Mouse (Mus musculus) intestine, embryonic 15.5 days (tissue): ENCODE data around the gene Cpn2. TPM values are rescaled to one million over a fixed set of nuclear protein-coding genes. Genes with fewer than 3 reads are reported as not detected.

Experiments
- ATAC-seq: fragments of 200-750 bp; cut with Nextera tagmentation; 2 replicates; pipeline ENCODE4 v1.8.0; 2017; ENCODE audit warnings: moderate TSS enrichment, moderate library complexity
- H3K27ac ChIP-seq: fragments of 300-500 bp; sonication (generic); 2 replicates; pipeline ENCODE4 v1.5.1; 2015; ENCODE audit warnings: mild to moderate bottlenecking, inconsistent platforms
- H3K27me3 ChIP-seq: fragments of 300-500 bp; sonication (generic); replicated peaks from 2 replicates; pipeline ENCODE4 v1.6.1; 2015; ENCODE audit warnings: inconsistent platforms
- H3K36me3 ChIP-seq: fragments of 300-500 bp; sonication (generic); 2 replicates; pipeline ENCODE4 v1.6.1; 2015; ENCODE audit warnings: inconsistent platforms
- H3K4me1 ChIP-seq: fragments of 300-500 bp; sonication (generic); replicated peaks from 2 replicates; pipeline ENCODE4 v1.6.1; 2015; ENCODE audit warnings: inconsistent platforms
- H3K4me2 ChIP-seq: fragments of 300-500 bp; sonication (generic); replicated peaks from 2 replicates; pipeline ENCODE4 v1.6.1; 2015; ENCODE audit warnings: mild to moderate bottlenecking, inconsistent platforms
- H3K4me3 ChIP-seq: fragments of 300-500 bp; sonication (generic); replicated peaks from 2 replicates; pipeline ENCODE4 v1.5.1; 2015; ENCODE audit warnings: inconsistent platforms
- H3K9ac ChIP-seq: fragments of 300-500 bp; sonication (generic); 2 replicates; pipeline ENCODE4 v1.6.1; 2015; ENCODE audit warnings: inconsistent platforms
- H3K9me3 ChIP-seq: fragments of 300-500 bp; sonication (generic); 2 replicates; pipeline ENCODE4 v1.6.1; 2016; ENCODE audit warnings: inconsistent platforms
- WGBS: fragments of 180-500 bp; shearing (Covaris S2); methylation state at CpG from one replicate; pipeline ENCODE4 v1.1.7; 2015; 5-methylcytosine and 5-hydroxymethylcytosine counted together
- polyA plus RNA-seq: library from polyadenylated mRNA; unstranded; fragments of >200 nt; fragmentation: Nextera tagmentation; extraction: Ambion mirVana; gene quantifications from 2 replicates; pipeline ENCODE4 v1.2.1, GENCODE M21; 2015

Gene Cpn2
- polyA plus RNA-seq, 1 experiment from 2014 or later = 0.19 TPM

DNA sequence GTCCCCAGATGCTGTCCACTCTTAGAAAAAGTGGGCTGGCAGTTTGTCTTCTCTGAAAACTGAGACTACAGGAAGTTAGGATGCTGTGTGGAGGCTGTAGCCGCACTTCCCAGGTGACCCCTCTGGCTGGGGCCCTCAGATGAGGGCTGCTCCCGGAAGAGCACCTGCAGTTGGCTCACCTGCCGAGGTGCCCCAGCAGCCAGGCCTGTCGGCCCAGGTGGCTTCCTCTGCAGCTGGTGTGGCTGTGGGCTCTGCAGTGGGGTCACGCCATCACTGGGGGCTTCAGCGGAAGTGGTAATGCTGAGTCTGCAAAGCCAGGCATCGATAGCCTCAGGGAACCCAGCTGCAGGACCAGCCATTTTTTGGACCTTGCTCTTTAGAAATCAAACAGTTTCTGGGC lies 12.2 kb downstream of the Cpn2 start:
- 63% methylated on average over 7 of the region's 7 CpGs for WGBS

DNA sequence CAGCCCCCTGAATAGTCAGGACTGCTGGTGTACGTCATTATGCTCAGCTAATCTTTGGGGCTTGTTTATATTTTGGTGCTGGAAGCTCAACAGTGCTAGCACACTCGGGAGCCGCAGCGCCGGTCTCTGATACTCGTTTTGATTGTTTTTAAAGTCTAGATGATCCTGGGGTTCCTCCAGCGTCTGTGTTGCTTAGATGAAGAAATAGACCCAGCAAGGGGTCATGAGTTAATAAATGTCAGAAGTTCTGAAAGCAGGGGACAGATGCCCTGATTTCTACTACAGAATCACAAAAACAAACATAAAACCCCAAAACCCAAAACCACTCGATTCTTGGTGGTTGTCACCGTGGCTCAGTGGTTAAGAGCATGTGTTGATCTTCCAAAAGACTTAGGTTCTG lies 13.4 kb downstream of the Cpn2 start:
- Histone ChIP-seq H3K4me3 (no peak overlapping the region), H3K27ac (no peak overlapping the region), H3K4me1 (peaks cover 8% of the 10 kb centered on the region; the same call in 1 of the 2 replicates), H3K36me3 (no peaks in the 10 kb centered on the region), H3K4me2 (no peak overlapping the region), H3K27me3 (no peaks in the 10 kb centered on the region), H3K9me3 (no peaks in the 10 kb centered on the region), H3K9ac (no peak overlapping the region)
- WGBS = 64% methylated on average over 9 of the region's 9 CpGs
- no peak for ATAC-seq

More for the DNA sequence above, 12.2 kb downstream of the Cpn2 start:
- H3K4me3 ChIP-seq = no peak overlapping the region
- H3K9ac ChIP-seq = no peak overlapping the region
- no peak for ATAC-seq
- H3K9me3 ChIP-seq = no peaks in the 10 kb centered on the region
- H3K27me3 ChIP-seq = no peaks in the 10 kb centered on the region
- H3K36me3 ChIP-seq = no peaks in the 10 kb centered on the region
- H3K4me1 ChIP-seq = peaks cover 8% of the 10 kb centered on the region; the same call in 1 of the 2 replicates
- no peak overlapping the region for H3K27ac ChIP-seq
- no peak overlapping the region for H3K4me2 ChIP-seq

DNA sequence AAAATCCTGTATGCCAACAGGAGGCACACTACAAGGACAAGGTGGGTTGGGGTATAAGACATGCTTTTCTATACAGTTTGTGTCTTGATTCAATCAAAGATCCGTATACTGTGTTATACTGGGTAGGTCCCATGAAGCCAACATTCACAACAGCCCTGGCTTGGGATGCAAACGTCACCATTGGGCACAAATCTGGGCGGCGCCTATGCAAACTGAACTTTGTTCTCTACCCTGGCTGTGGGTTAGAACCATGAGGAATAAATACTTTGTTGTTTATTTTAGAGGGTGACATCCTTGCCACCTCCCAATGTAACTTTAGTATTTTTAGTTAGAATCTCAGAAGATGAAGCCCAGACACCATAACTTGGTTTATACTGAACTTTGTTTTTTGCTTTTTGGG lies 13.9 kb downstream of the Cpn2 start:
- Histone ChIP-seq H3K4me3 (no peak overlapping the region), H3K9ac (no peak overlapping the region), H3K36me3 (no peaks in the 10 kb centered on the region), H3K4me2 (no peak overlapping the region), H3K27me3 (no peaks in the 10 kb centered on the region), H3K27ac (no peak overlapping the region), H3K9me3 (no peaks in the 10 kb centered on the region), H3K4me1 (peaks cover 8% of the 10 kb centered on the region; the same call in 1 of the 2 replicates)
- ATAC-seq = no peak
- WGBS = 63% methylated on average over 4 of the region's 4 CpGs

DNA sequence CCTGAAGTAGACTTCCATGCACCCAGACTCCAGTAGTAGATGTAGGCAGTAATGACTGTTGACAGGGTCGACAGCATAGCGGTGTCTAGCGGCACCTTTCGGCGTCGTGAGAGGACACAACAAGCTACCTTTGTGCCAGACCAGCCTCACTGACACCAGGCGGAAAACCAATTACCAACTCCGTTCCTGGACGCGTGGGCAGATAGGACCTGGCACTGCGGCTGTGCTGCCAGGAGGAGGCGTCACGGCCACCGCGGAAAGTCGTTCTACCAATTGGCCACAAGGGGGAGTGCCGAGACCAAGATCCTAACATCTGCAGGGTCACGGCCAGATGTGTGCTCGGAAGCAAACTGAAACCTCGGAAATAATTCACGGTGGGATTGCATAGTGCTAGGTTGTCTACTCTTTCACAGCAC lies 15.3 kb downstream of the Cpn2 start:
- no peaks in the 10 kb centered on the region for H3K27me3 ChIP-seq
- no peaks in the 10 kb centered on the region for H3K9me3 ChIP-seq
- H3K36me3 ChIP-seq = no peaks in the 10 kb centered on the region
- ATAC-seq = peak; percentile 74
- peak overlapping the region; percentile 20 for H3K4me3 ChIP-seq
- 1% methylated on average over 21 of the region's 21 CpGs for WGBS
- H3K9ac ChIP-seq = no peak overlapping the region
- H3K4me2 ChIP-seq = peak overlapping the region; percentile 67
- H3K4me1 ChIP-seq = peaks cover 8% of the 10 kb centered on the region; the same call in 1 of the 2 replicates
- H3K27ac ChIP-seq = no peak overlapping the region

DNA sequence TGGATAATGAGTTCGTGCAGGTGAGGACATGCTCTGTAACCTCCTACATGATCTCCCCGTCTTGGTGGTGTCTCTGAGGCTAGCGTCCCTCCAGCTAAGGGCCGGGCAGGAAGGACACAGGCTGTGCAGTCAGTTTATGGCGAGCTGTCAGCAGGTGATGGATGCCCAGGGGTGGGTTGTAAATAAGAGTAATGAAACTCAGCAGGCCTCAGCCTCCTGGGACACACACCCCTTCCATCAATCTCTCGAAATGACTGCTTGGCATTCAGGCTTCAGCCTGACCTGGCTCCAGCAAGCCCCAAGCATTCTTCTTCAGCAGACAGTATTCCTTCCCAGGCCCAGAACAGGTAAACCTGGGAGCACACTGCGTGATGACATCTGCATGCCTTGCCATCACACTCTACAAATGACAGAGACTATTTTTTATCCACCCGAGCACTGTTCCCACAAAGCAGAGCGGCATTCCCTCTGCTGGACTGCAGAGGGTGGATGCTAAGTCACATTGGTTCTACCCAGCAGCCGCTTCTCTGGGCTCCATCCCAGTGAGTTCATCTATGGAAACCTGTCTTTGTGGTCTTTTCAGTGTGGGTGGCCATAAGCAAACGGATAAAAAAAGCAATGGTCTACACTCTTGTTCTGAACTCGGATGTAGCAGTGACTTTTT lies 23.1 kb downstream of the Cpn2 start:
- 36% methylated on average over 12 of the region's 12 CpGs for WGBS

DNA sequence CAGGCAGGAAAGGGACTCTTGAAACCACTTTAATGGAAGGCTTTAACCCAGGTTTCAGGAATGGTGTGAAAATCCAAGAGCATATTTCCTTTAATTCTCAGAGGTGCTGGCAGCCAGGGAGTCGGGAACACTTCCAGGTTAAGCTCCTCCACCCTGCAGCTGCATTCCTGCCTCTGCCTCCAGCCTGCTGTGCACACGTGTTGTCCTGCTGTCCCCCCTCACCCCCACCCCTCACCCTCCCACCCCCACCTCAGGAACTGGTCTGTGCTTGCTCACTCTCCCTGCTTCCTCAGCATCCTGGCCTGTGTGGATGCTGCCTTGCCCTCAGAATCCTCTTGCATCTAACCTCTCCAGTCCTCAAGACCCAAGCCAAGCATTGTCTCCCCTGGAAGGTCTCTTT lies 25.7 kb downstream of the Cpn2 start:
- H3K36me3 ChIP-seq = no peaks in the 10 kb centered on the region
- no peak overlapping the region for H3K4me2 ChIP-seq
- no peaks in the 10 kb centered on the region for H3K9me3 ChIP-seq
- H3K4me3 ChIP-seq = no peak overlapping the region
- H3K27ac ChIP-seq = no peak overlapping the region
- 16% methylated on average over 2 of the region's 2 CpGs for WGBS
- no peaks in the 10 kb centered on the region for H3K27me3 ChIP-seq
- ATAC-seq = no peak
- H3K9ac ChIP-seq = no peak overlapping the region
- H3K4me1 ChIP-seq = peaks cover 5% of the 10 kb centered on the region

More for the DNA sequence above, 23.1 kb downstream of the Cpn2 start:
- no peaks in the 10 kb centered on the region for H3K9me3 ChIP-seq
- H3K36me3 ChIP-seq = no peaks in the 10 kb centered on the region
- no peaks in the 10 kb centered on the region for H3K27me3 ChIP-seq
- no peak overlapping the region for H3K4me2 ChIP-seq
- no peak overlapping the region for H3K9ac ChIP-seq
- H3K4me3 ChIP-seq = no peak overlapping the region
- peak; percentile 43 for ATAC-seq
- no peak overlapping the region for H3K27ac ChIP-seq
- H3K4me1 ChIP-seq = peaks cover 5% of the 10 kb centered on the region; the same call in 1 of the 2 replicates

DNA sequence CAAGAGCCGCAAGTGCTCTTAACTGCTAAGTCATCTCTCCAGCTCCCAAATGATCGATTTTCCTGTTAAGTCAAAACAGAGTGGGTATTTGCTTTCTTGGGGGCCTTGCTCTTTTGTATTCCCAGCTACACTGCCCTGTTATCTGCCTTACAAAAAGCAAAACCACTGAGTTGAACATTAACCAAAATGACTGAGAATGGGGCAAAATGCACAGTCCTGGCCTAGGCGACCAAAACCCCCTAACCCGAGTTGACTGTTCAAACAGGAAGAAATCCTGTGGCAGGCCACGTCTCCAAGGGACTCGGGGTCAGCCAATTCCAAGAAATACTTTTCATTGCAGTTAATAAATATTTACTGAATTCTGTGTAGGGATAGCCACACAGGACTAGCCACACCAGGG lies 28.5 kb downstream of the Cpn2 start:
- Histone ChIP-seq H3K36me3 (no peaks in the 10 kb centered on the region), H3K9ac (no peak overlapping the region), H3K4me3 (no peak overlapping the region), H3K27ac (no peak overlapping the region), H3K4me1 (peaks cover 20% of the 10 kb centered on the region; the same call in 1 of the 2 replicates), H3K9me3 (no peaks in the 10 kb centered on the region), H3K27me3 (no peaks in the 10 kb centered on the region; the same call in 1 of the 2 replicates), H3K4me2 (no peak overlapping the region)
- ATAC-seq = no peak
- 54% methylated on average over 6 of the region's 6 CpGs for WGBS

DNA sequence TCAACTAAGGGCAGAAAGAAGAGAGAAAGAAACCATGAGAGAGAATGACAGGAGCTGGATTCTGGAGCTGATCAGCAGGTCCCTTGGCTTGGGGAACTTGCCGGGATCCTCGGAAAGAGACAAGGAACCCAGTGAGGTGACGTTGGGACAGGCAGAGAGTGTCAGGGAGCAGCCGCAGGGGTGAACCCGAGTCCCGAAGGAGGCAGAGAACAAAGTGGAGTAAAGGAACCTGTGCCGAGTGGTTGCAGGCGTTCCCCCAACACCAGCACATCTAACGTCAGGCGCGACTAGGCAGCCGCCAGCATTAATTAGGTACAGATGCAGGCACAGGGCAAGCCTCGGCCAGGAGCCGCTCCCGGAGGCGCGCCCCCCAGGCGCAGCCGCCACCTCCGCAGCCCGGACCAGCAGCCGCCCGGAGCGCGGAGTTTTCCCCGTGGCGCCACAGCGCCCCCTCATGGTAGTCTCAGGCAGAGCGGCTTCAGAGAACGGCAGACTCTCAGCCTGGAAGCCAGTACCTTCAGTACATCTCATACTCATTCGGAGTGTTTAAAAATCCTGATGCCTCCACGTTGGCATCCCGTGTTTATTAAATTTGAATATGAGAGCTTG lies 31.1 kb downstream of the Cpn2 start:
- H3K27me3 ChIP-seq = no peaks in the 10 kb centered on the region; the same call in 1 of the 2 replicates
- peak overlapping the region; percentile 56; the same call in 1 of the 2 replicates for H3K9ac ChIP-seq
- H3K4me3 ChIP-seq = peak overlapping the region; percentile 45
- no peaks in the 10 kb centered on the region for H3K9me3 ChIP-seq
- peaks cover 21% of the 10 kb centered on the region for H3K4me1 ChIP-seq
- WGBS = 2% methylated on average over 33 of the region's 33 CpGs
- peak overlapping the region; percentile 93 for H3K4me2 ChIP-seq
- 0 out of 2 replicates have a peak overlapping the region, but pooled peaks have one; percentile 40 for H3K27ac ChIP-seq
- no peaks in the 10 kb centered on the region for H3K36me3 ChIP-seq
- ATAC-seq = peak; percentile 86

DNA sequence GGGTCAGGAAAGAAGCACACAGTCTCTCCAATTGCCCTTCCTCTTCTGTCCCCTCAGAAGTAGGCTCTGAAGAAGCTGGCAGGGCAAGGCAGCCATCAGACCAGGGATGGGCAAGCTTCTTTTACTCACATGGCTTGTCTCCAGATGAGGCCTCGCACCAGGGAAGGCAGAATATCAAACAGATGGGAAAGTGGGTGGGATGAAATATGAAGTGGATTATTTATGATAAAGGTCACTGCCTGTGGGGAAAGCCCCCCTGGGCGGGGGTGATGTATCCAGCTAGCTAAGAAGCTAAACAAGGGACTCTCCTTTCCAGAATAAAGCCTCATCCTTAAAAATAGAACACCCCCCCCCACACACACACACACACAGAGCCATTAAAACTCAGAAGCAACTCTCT lies 31.7 kb downstream of the Cpn2 start:
- Histone ChIP-seq H3K4me3 (no peak overlapping the region), H3K9ac (no peak overlapping the region), H3K27me3 (no peaks in the 10 kb centered on the region; the same call in 1 of the 2 replicates), H3K9me3 (no peaks in the 10 kb centered on the region), H3K4me1 (peaks cover 21% of the 10 kb centered on the region), H3K36me3 (no peaks in the 10 kb centered on the region), H3K4me2 (peak overlapping the region; percentile 93), H3K27ac (peak overlapping the region; percentile 4; the same call in 1 of the 2 replicates)
- 30% methylated on average over 2 of the region's 2 CpGs for WGBS
- peak; percentile 8; the same call in 1 of the 2 replicates for ATAC-seq

DNA sequence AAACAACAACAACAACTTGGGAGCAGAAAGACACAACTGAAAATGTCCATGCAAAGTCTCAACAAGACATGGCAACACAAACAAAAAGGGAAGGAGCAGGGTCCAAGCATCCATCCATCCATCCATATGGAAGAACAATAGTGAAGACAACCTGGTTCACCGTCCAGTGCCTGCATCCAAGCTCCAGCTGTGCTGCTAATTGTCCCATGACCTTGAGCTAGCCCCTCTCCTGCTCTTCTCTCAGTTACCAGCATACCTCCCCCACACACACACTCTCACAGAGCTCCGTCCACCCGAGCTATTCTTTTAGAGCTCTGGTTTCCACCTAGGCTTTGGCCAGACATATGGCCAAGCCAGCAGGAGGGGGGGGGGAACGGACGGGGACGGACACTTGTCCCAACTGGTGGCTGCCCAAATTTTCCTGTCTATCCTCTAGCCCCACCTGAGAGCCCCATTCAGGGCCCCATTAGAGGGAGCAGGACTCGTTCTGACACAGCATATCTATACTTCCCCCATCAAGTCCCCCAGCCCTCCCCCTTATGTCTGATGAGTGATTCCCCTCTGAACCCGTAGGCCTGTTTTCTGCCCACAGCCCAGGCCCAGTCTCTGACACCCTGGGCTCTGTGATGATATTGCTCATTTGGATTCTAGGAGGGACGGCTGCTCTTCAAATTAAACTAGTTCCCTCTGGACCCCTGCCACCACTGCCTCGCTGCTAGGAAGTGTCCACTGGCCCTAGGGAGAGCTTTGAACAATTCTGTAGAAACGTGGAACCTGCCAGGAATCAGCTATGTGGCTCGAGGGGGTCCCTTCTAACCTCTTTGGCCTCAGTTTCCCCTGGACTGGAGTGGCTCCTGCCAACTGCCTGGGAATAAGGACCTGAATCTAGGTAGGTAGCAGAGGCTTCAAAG lies 32.4 kb downstream of the Cpn2 start:
- no peaks in the 10 kb centered on the region for H3K36me3 ChIP-seq
- H3K9me3 ChIP-seq = no peaks in the 10 kb centered on the region
- no peaks in the 10 kb centered on the region; the same call in 1 of the 2 replicates for H3K27me3 ChIP-seq
- peaks cover 21% of the 10 kb centered on the region for H3K4me1 ChIP-seq
- ATAC-seq = no peak
- peak overlapping the region; percentile 4; the same call in 1 of the 2 replicates for H3K27ac ChIP-seq
- H3K4me3 ChIP-seq = no peak overlapping the region
- no peak overlapping the region for H3K4me2 ChIP-seq
- WGBS = 64% methylated on average over 12 of the region's 12 CpGs
- H3K9ac ChIP-seq = no peak overlapping the region

DNA sequence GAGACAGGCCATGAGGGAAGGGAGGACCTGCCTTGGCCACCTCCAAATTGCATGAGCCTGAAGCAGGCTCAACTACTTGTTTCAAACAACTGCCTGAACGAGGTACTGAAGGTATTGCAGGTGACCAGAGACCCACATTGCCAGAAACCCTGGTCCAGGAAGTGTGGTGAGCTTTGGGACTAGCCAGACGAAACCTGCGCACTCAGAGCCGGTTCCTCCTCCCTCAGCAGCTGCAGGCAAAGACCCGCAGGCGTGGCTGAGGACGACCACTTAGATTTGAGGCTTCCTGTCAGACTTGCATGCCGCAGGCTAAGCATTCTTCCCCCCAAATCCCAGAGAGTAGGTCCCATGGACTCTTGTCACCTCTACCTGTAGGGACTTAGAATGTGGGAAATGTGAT lies 33.2 kb downstream of the Cpn2 start:
- Histone ChIP-seq H3K4me1 (peaks cover 21% of the 10 kb centered on the region), H3K4me2 (no peak overlapping the region), H3K36me3 (no peaks in the 10 kb centered on the region), H3K27ac (no peak overlapping the region), H3K4me3 (no peak overlapping the region), H3K27me3 (no peaks in the 10 kb centered on the region; the same call in 1 of the 2 replicates), H3K9ac (no peak overlapping the region), H3K9me3 (no peaks in the 10 kb centered on the region)
- ATAC-seq = no peak
- 48% methylated on average over 8 of the region's 8 CpGs for WGBS
